ENCODE assay signal across 31 mouse cellular contexts in genomic region chr2:19024807-19025206, GRCm38 (mm10). TPM values are rescaled to one million over a fixed set of nuclear protein-coding genes. Genes with fewer than 3 reads are reported as not detected.
DNase-seq lines count a peak whose midpoint lies in the region; ATAC-seq lines count a peak whose summit lies in the region.
"Had no signal": no experiment of that assay in that cellular context is flagged by ENCODE, and none has a peak within 500 bp of the region (broad histone marks: within the 10 kb centered on the region; RNA-seq: fewer than 3 reads in every experiment).

No protein-coding gene starts in this region.

- H3K4me3 ChIP-seq in heart, embryonic 13.5 days: no peak overlapping the region
- no peak overlapping the region for H3K4me3 ChIP-seq in heart, embryonic 10.5 days
- no peak overlapping the region for H3K4me3 ChIP-seq in forebrain, embryonic 11.5 days (ENCODE audit: low read depth, low read length)
- H3K4me3 ChIP-seq in kidney, embryonic 16.5 days (ENCODE audit: low read length): no peak overlapping the region
- H3K4me3 ChIP-seq: embryonic facial prominence, embryonic 13.5 days; forebrain, embryonic 10.5 days; gastrocnemius, adult 2 months; heart, adult 2 months; kidney, embryonic 15.5 days; layer of hippocampus, adult 2 months; left cerebral cortex, adult 2 months; limb, embryonic 12.5 days; neural tube, embryonic 13.5 days had no signal

- no peaks in the 10 kb centered on the region for H3K27me3 ChIP-seq in heart, embryonic 13.5 days (replicated peaks)
- H3K27me3 ChIP-seq in heart, embryonic 10.5 days (ENCODE audit: insufficient read depth, poor library complexity, severe bottlenecking): no peaks in the 10 kb centered on the region
- no peaks in the 10 kb centered on the region for H3K27me3 ChIP-seq in forebrain, embryonic 11.5 days (ENCODE audit: control insufficient read depth, insufficient read depth, low read length)
- no peaks in the 10 kb centered on the region for H3K27me3 ChIP-seq in kidney, embryonic 16.5 days (ENCODE audit: insufficient read depth, low read length)
- H3K27me3 ChIP-seq: embryonic facial prominence, embryonic 13.5 days; kidney, embryonic 15.5 days; limb, embryonic 12.5 days; neural tube, embryonic 13.5 days had no signal

- 44% methylated on average over 2 of the region's 2 CpGs for WGBS in heart, embryonic 13.5 days
- WGBS in heart, embryonic 10.5 days: 65% methylated on average over 2 of the region's 2 CpGs
- 85% methylated on average over 2 of the region's 2 CpGs for WGBS in forebrain, embryonic 11.5 days
- WGBS in kidney, embryonic 16.5 days: 52% methylated on average over 2 of the region's 2 CpGs

- ATAC-seq in heart, embryonic 13.5 days (ENCODE audit: extremely low read depth, insufficient number of reproducible peaks, low FRiP score, low TSS enrichment): no peak
- no peak for ATAC-seq in forebrain, embryonic 11.5 days (replicated peaks; ENCODE audit: low FRiP score)
- no peak for ATAC-seq in kidney, embryonic 16.5 days (ENCODE audit: low FRiP score, low TSS enrichment)
- ATAC-seq: CD4-positive, CD25-positive, alpha-beta regulatory T cell, adult 4 months; forebrain, embryonic 16.5 days; hindbrain, embryonic 16.5 days had no signal

- H3K9me3 ChIP-seq in heart, embryonic 13.5 days: no peaks in the 10 kb centered on the region
- no peaks in the 10 kb centered on the region for H3K9me3 ChIP-seq in heart, embryonic 10.5 days
- H3K9me3 ChIP-seq in forebrain, embryonic 11.5 days (ENCODE audit: control insufficient read depth, low read length): no peaks in the 10 kb centered on the region
- peaks cover 1% of the 10 kb centered on the region; the same call in 1 of the 2 replicates for H3K9me3 ChIP-seq in kidney, embryonic 16.5 days (ENCODE audit: low read length)
- H3K9me3 ChIP-seq: embryonic facial prominence, embryonic 13.5 days; kidney, embryonic 15.5 days; neural tube, embryonic 13.5 days had no signal

- H3K4me2 ChIP-seq in heart, embryonic 13.5 days: no peak overlapping the region
- no peak overlapping the region for H3K4me2 ChIP-seq in forebrain, embryonic 11.5 days (ENCODE audit: low read depth, low read length, severe bottlenecking)
- no peak overlapping the region for H3K4me2 ChIP-seq in kidney, embryonic 16.5 days (replicated peaks; ENCODE audit: low read depth, low read length)
- H3K4me2 ChIP-seq: embryonic facial prominence, embryonic 13.5 days; kidney, embryonic 15.5 days; limb, embryonic 12.5 days; neural tube, embryonic 13.5 days had no signal

- DNase-seq in heart, embryonic 10.5 days (ENCODE audit: low spot score): no peak
- DNase-seq in heart, postnatal 4 days: peak; percentile 10
- DNase-seq in heart, postnatal 25 days (ENCODE audit: low spot score): no peak
- DNase-seq in retina, embryonic 14.5 days (ENCODE audit: low spot score): peak; percentile 11
- no peak for DNase-seq in retina, postnatal 1 day
- no peak for DNase-seq in forebrain, embryonic 11.5 days (ENCODE audit: low spot score)
- DNase-seq: adrenal gland, postnatal 14 days; cerebellum, adult 18-20 months; cerebellum, postnatal 10 days; gastrocnemius, adult 2 months; gastrocnemius, postnatal 36 days; kidney, adult 18-20 months; kidney, postnatal 36 days; lung, postnatal 36 days; right cerebral cortex, postnatal 14 days had no signal

- H3K4me1 ChIP-seq in heart, embryonic 13.5 days: peaks cover 23% of the 10 kb centered on the region
- no peaks in the 10 kb centered on the region for H3K4me1 ChIP-seq in heart, embryonic 10.5 days
- no peaks in the 10 kb centered on the region for H3K4me1 ChIP-seq in forebrain, embryonic 11.5 days (replicated peaks; ENCODE audit: control insufficient read depth, insufficient read depth, low read length)
- no peaks in the 10 kb centered on the region for H3K4me1 ChIP-seq in kidney, embryonic 16.5 days (ENCODE audit: insufficient read depth, low read length)
- H3K4me1 ChIP-seq: embryonic facial prominence, embryonic 13.5 days; forebrain, embryonic 10.5 days; kidney, embryonic 15.5 days; limb, embryonic 12.5 days; neural tube, embryonic 13.5 days had no signal

- H3K9ac ChIP-seq in heart, embryonic 13.5 days: no peak overlapping the region
- no peak overlapping the region for H3K9ac ChIP-seq in forebrain, embryonic 11.5 days (ENCODE audit: low read length)
- no peak overlapping the region for H3K9ac ChIP-seq in kidney, embryonic 16.5 days (replicated peaks; ENCODE audit: low read length)
- H3K9ac ChIP-seq: embryonic facial prominence, embryonic 13.5 days; kidney, embryonic 15.5 days; limb, embryonic 12.5 days; neural tube, embryonic 13.5 days had no signal

- intact Hi-C loops in heart, postnatal 25 days (cut with DNase I): no loop called here

- no peaks in the 10 kb centered on the region for H3K36me3 ChIP-seq in heart, embryonic 13.5 days
- H3K36me3 ChIP-seq in heart, embryonic 10.5 days: no peaks in the 10 kb centered on the region
- H3K36me3 ChIP-seq in forebrain, embryonic 11.5 days (ENCODE audit: control insufficient read depth, insufficient read depth, low read length): no peaks in the 10 kb centered on the region
- no peaks in the 10 kb centered on the region for H3K36me3 ChIP-seq in kidney, embryonic 16.5 days (ENCODE audit: insufficient read depth, low read length)
- H3K36me3 ChIP-seq: embryonic facial prominence, embryonic 13.5 days; forebrain, embryonic 10.5 days; kidney, embryonic 15.5 days; limb, embryonic 12.5 days; neural tube, embryonic 13.5 days had no signal

- H3K27ac ChIP-seq in heart, embryonic 13.5 days (replicated peaks): 0 out of 2 replicates have a peak overlapping the region, but pooled peaks have one; percentile 39
- no peak overlapping the region for H3K27ac ChIP-seq in heart, embryonic 10.5 days
- H3K27ac ChIP-seq in forebrain, embryonic 11.5 days (ENCODE audit: low read depth, low read length): no peak overlapping the region
- H3K27ac ChIP-seq in kidney, embryonic 16.5 days (ENCODE audit: low read length): no peak overlapping the region
- H3K27ac ChIP-seq: embryonic facial prominence, embryonic 13.5 days; forebrain, embryonic 10.5 days; gastrocnemius, adult 2 months; heart, adult 2 months; kidney, embryonic 15.5 days; layer of hippocampus, adult 2 months; left cerebral cortex, adult 2 months; limb, embryonic 12.5 days; neural tube, embryonic 13.5 days had no signal

RNA-seq across cellular contexts. Expression of gene 4930426L09Rik, which starts 26.7 kb away (rescaled TPM):
- 0.29 TPM in 2 replicates for polyA plus RNA-seq in heart, embryonic 13.5 days (2015; fragmentation: Nextera tagmentation; extraction: Ambion mirVana)
- 0.18 and 0.38 TPM in 2 replicates for polyA plus RNA-seq in heart, embryonic 10.5 days (2016; fragmentation: Nextera tagmentation; extraction: Ambion mirVana)
- total RNA-seq in heart, postnatal 4 days (2021): under 1 TPM; 0.36 to 0.48 TPM
- total RNA-seq in heart, postnatal 25 days (2021): under 1 TPM in 1 of 2 experiments, not detected in 1; 0.17 TPM
- polyA plus RNA-seq in forebrain, embryonic 11.5 days (2014; fragmentation: Nextera tagmentation; extraction: Ambion mirVana): 0.25 and 0.43 TPM in 2 replicates
- polyA plus RNA-seq in kidney, embryonic 16.5 days (2015; fragmentation: Nextera tagmentation; extraction: Ambion mirVana): 0.17 and 0.42 TPM in 2 replicates
- total RNA-seq: common myeloid progenitor, adult 5-6 weeks; gastrocnemius, adult 2 months; gastrocnemius, postnatal 36 days; heart, adult 2 months; liver, adult 2 months had no signal
- polyA plus RNA-seq: lung, embryonic 16.5 days had no signal

RNA-seq across cellular contexts. Expression of gene Pip4k2a, which starts 26.9 kb away (rescaled TPM):
- polyA plus RNA-seq in heart, embryonic 13.5 days (2015; fragmentation: Nextera tagmentation; extraction: Ambion mirVana): 5.8 and 6.6 TPM in 2 replicates
- 7.4 and 12.0 TPM in 2 replicates for polyA plus RNA-seq in heart, embryonic 10.5 days (2016; fragmentation: Nextera tagmentation; extraction: Ambion mirVana)
- total RNA-seq in heart, postnatal 4 days (2021): 1 to 10 TPM; 7.9 to 8.1 TPM
- 1 to 10 TPM; 7.1 to 7.6 TPM for total RNA-seq in heart, postnatal 25 days (2021)
- polyA plus RNA-seq in forebrain, embryonic 11.5 days (2014; fragmentation: Nextera tagmentation; extraction: Ambion mirVana): 9.2 and 9.3 TPM in 2 replicates
- polyA plus RNA-seq in kidney, embryonic 16.5 days (2015; fragmentation: Nextera tagmentation; extraction: Ambion mirVana): 13.0 TPM in 2 replicates

Comparison
In these comparisons a context has a peak if more than half of its experiments do, and no peak if none do; other contexts are left out.
1. DNase-seq: peak in heart, postnatal 4 days (single experiment) and retina, embryonic 14.5 days (single experiment); none in heart, embryonic 10.5 days (single experiment), heart, postnatal 25 days (single experiment), retina, postnatal 1 day (single experiment) and forebrain, embryonic 11.5 days (single experiment).